Mouse (Mus musculus): ENCODE data around the gene Gabrb3.

Gene Gabrb3

GRCm38 (mm10) chr7:57419392-57419791, at the start of gene Gabrb3:
TSS of gene Gabrb3 (plus strand) at chr7:57419692.
- no peak for ATAC-seq (ENCODE audit: insufficient number of reproducible peaks, low FRiP score, low TSS enrichment)

DNA sequence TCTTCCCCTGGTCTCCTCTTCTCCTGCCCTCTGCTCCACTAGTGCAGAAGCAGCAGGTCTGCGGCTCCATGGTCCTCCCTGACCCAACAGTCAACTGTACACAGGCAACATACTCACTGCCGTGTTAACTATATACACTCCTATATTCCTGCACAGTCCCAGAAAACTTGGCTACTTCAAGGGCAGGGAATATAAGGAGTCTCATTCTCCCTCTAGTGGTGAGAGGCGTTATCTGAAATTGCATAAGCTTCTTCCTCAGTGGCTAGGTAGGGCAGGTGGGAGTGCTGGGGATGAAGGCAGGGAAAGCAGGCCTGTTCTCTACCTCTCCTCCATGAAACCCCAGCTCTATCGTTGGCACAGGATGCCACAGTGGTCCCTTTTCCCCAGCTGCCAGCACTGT, 35.4 kb upstream of the Gabrb3 start:
- no peak for ATAC-seq (ENCODE audit: insufficient number of reproducible peaks, low FRiP score, low TSS enrichment)

DNA sequence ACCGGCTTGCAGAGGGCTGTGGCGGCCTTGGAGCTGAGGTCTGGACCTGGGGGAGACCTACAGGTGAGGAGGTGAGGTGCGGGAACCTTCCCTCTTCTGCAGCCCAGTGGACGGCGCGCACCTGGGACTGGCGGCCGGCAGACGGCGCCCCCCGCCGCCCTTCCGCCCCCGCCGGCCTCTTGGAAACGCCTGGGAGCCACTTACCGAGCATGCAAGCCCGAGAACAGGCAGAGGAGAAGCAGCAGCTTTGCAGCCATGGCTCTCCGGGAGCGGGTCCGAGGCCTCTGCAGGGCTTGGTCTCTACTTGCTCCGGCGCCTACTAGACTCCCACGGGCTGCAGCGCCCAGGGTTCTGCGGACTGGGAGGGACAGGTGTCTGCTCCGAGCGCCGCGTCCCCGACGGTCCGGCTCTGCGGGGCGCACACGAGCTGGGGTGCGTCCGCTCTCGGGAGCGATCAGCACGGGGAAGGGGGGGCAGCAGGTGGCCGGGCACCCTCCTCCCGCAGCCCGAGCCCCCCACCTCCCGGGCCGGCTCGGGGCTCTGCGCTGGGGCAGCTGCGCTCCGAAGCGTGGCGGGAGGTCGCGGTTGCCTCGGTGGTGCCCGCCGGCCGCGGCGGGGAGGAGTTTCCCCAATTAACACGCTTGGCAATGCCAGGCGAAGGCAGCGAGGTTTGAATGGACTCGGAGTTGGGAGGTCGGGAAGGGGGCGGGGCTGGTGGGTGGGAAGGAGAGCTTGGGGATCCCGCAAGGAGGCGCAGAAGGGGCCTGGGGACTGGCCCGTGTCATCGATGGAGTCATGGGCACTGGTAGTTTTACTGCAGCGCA, 32.8 kb upstream of the Gabrb3 start, which contains the start of gene Gabrg3:
Gene Gabrg3 (minus strand): TSS at position 672 of the 824 bp plus-strand sequence.
- no peak for ATAC-seq (ENCODE audit: insufficient number of reproducible peaks, low FRiP score, low TSS enrichment)

GRCm38 (mm10) chr7:57387341-57387654, 32.2 kb upstream of the Gabrb3 start:
- ATAC-seq (ENCODE audit: insufficient number of reproducible peaks, low FRiP score, low TSS enrichment), result no peak

DNA sequence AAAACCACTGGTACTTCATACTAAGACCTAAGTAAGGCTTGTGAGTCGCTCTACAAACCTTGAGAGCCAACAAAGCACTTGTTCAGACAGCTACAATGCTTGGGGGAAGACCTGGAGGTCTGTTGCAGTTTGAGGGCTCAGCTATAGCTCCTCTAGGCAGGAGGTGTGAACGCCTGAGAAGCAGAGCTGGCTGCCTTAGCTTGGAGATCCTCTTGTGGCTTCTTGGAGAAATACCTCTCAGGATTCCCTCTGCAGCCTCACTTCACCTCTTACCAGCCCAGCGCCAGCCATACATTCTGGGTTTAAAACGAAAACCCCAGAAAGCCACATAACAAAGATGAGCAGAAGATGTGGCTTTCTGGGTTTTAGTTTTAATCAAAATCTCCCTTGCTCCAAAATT, 29.4 kb upstream of the Gabrb3 start:
- ATAC-seq (ENCODE audit: insufficient number of reproducible peaks, low FRiP score, low TSS enrichment), result no peak

DNA sequence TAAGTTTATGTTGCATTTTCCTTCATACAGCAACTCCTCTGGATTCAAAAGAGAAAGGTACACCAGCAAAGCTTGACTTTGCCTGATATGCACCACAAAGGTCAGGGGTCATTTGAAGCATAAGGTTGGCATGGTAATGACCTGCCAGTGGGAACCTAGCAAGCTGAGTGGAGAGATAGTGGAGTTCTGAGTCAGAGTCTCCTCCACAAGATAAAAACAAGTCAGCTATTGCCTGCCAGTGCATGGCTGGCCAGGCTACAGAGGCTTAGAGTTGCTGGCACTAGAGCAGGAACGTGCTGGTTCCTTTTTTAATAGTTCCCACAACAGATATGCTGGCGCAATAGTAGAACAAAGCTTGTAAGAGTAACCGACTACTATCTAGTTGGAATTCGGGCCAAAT, 25.9 kb upstream of the Gabrb3 start:
- ATAC-seq (ENCODE audit: insufficient number of reproducible peaks, low FRiP score, low TSS enrichment), result no peak

DNA sequence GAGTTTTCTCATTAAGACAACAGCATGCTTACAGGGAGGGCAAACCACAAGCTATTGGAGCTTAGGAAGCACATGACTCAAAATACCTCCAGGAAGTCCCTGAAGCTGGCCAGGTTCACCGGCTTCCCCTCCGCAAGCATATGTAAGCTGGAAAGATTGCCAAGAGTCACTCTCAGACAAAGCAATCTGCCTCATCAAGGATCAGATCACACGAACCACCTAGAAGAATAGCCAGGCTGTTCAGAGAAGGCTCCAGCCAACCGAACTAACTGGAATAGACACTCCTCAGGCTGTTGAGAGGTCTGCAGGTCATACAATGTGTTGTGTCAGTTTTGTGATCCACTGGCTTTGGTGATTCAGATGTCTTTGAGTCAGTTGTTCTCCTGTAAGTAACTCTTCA, 8.3 kb upstream of the Gabrb3 start:
- no peak for ATAC-seq (ENCODE audit: insufficient number of reproducible peaks, low FRiP score, low TSS enrichment)

DNA sequence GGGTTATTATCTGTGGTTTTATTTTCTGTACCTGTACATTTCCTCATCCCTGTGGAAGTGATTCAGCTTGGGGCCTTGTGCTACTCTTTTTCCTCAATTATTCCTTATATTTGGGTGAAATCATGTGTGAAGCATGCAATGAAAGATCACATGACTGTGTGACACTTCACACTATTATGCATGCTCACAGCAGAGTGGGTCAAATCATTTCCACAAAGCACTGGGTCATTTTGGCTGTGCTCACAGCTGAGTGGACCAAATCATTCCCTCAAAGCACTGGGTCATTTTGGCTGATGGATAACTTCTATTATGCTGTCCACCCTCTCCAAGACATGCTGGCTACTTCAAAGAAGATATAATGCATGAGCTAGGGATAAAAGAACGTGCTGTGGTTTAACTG, 6.6 kb upstream of the Gabrb3 start:
- ATAC-seq (ENCODE audit: insufficient number of reproducible peaks, low FRiP score, low TSS enrichment), result no peak

DNA sequence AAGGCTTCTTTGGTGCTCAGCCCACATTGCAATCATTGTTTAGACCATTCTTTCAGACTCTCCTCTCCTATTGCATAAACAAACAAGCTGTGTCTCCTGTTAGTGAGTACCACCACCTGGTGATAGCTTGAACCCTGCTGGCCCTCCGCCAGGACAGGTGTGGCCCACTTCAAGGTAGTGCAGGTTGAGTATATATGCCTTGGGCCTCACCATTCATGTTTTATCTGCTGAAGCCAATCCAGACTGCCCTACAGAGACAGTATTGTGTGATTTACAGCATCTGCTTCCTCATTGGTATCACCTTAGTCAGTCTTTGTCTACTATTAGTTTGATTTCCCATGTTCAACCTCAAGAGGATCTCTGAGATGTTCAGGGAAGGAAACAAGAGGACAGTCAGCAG, 1.6 kb downstream of the Gabrb3 start:
- no peak for ATAC-seq (ENCODE audit: insufficient number of reproducible peaks, low FRiP score, low TSS enrichment)

- no peak for ATAC-seq (ENCODE audit: insufficient number of reproducible peaks, low FRiP score, low TSS enrichment)
These were observed 3.2 kb downstream of the Gabrb3 start for GRCm38 (mm10) chr7:57422675-57423074.

GRCm38 (mm10) chr7:57448239-57448638, 28.7 kb downstream of the Gabrb3 start:
- ATAC-seq (ENCODE audit: insufficient number of reproducible peaks, low FRiP score, low TSS enrichment), result no peak

GRCm38 (mm10) chr7:57460354-57460753, 40.9 kb downstream of the Gabrb3 start:
- ATAC-seq (ENCODE audit: insufficient number of reproducible peaks, low FRiP score, low TSS enrichment), result no peak

DNA sequence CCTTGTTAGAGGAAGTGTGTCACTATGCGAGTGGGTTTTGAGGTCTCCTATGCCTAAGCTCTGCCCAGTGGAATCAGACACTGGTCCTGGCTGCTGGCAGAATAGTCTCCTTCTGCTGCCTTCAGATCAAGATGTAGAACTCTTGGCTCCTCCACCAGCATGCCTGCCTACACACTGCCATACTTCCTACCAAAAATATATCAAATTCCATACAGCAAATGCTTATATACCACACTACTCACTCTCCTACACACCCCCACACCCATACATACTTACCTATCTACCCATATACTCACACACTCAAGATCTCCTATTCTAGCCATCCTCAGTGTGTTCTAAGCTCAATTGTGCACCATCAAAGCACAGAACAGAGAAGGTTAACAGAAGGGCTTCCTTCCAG, 51.8 kb downstream of the Gabrb3 start:
- ATAC-seq (ENCODE audit: insufficient number of reproducible peaks, low FRiP score, low TSS enrichment), result no peak

DNA sequence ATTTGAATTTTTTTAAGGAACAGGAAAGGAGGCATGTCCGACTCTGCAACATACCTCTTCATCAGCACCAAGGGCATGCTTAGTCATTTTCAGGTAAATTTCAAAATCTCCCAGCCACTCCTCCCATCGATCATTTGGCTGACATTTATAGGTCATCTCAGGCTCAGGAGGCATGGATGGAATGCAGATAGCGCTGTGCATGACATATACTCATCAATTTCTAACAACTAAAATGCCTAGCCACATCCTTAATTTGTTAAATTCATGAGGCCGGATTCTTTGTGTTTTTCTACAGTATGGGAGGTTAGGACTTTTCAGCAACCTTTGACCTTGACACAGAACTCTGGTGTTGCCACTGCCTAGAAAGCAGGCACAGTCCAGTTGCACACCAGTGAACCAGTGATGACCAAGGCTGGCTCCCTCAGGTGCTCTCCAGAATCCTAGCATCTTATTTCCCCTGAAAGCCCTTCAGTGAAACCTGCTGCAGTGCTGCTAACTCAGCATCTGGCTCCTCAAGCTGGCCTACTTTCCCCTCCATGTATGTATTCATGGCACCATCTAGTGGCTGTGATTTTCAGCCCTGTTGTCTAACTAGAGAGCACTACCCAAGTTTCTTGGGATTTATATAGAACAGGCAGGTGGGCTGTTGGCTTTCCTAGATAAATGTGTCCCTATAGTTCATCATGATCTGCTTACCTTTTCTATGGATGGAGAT, 54.5 kb downstream of the Gabrb3 start:
- ATAC-seq (ENCODE audit: insufficient number of reproducible peaks, low FRiP score, low TSS enrichment), result 0 out of 2 replicates have a peak, but pooled peaks have one; percentile 58

- no peak for ATAC-seq (ENCODE audit: insufficient number of reproducible peaks, low FRiP score, low TSS enrichment)
These were observed 63.4 kb downstream of the Gabrb3 start for GRCm38 (mm10) chr7:57482896-57483295.

DNA sequence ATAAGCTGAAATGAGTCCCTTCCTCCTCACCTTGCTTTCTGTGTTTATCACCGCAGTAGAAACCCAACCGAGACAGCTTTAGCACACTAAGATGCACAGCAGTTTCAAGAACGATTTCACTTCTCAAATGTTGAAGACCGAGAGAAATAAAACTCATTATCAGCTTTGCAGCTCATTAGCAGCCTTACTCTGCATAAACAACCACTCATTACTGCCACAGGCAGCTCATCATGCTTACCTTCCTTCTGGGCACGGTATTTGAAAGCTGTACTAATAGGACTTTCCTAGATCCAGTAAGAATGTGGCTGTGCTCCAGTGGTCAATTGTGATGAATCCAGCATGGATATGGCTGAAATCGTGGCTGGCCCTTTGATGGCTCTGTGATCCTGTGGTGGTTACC, 67.4 kb downstream of the Gabrb3 start:
- no peak for ATAC-seq (ENCODE audit: insufficient number of reproducible peaks, low FRiP score, low TSS enrichment)

DNA sequence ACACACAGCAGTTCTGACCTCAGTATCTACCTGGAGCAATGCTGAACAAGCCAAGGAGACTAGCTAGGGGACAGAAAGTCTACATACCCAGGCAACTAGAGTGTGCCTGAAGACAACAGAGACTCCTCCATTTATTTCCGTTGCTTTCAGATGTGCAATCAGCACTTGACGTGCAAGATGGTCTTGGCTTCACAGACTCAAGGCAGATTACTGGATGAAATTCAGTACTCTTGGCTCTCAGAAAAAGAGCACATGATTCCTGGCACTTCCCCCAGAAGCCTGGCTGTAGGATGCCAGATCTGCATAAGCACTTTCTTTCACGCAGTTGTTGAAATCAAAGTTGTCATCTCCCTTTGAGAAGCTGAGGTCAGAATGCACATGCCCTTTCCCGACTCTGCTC, 72.3 kb downstream of the Gabrb3 start:
- ATAC-seq (ENCODE audit: insufficient number of reproducible peaks, low FRiP score, low TSS enrichment), result no peak

- no peak for ATAC-seq (ENCODE audit: insufficient number of reproducible peaks, low FRiP score, low TSS enrichment)
These were observed 83.3 kb downstream of the Gabrb3 start for GRCm38 (mm10) chr7:57502809-57503208.

- 0 out of 2 replicates have a peak, but pooled peaks have one; percentile 10 for ATAC-seq (ENCODE audit: insufficient number of reproducible peaks, low FRiP score, low TSS enrichment)
These were observed 89.6 kb downstream of the Gabrb3 start for GRCm38 (mm10) chr7:57508860-57509632.

- ATAC-seq (ENCODE audit: insufficient number of reproducible peaks, low FRiP score, low TSS enrichment), result no peak
These were observed 90.2 kb downstream of the Gabrb3 start, which contains the start of gene Gabra5 for GRCm38 (mm10) chr7:57509681-57510141. TSS of gene Gabra5 (minus strand) at chr7:57510059.

- ATAC-seq (ENCODE audit: insufficient number of reproducible peaks, low FRiP score, low TSS enrichment), result no peak
These were observed 93.5 kb downstream of the Gabrb3 start for GRCm38 (mm10) chr7:57512955-57513354.

Measured in cerebellum, adult (tissue).